Mouse (Mus musculus) ES-E14 (cell line): Measurements from ENCODE around the gene Phlda1. TPM values are rescaled to one million over a fixed set of nuclear protein-coding genes. Genes with fewer than 3 reads are reported as not detected.

Experiments used
- DNase-seq: peaks from one replicate; pipeline ENCODE4 v3.0.0-alpha.2; 2013; ENCODE audit warnings: low read depth, low spot score
- H3K27ac ChIP-seq: 2 replicates; pipeline ENCODE4 v1.5.1; 2012; ENCODE audit warnings: low read depth, mild to moderate bottlenecking, low read length, moderate library complexity, mixed read lengths; ENCODE audit not compliant: poor library complexity, insufficient read depth, severe bottlenecking
- H3K36me3 ChIP-seq: 2 replicates; pipeline ENCODE4 v1.6.1; 2012; ENCODE audit warnings: mild to moderate bottlenecking, low read length, moderate library complexity, mixed read lengths; ENCODE audit not compliant: control insufficient read depth, poor library complexity, insufficient read depth, severe bottlenecking
- H3K4me1 ChIP-seq, 2 experiments: fragments of 150-350 bp in 1 of 2; sonication (generic) in 1 of 2; 2 replicates each; pipeline ENCODE4 v1.6.1; 2012; ENCODE audit warnings: low read length in 2 of 2, mild to moderate bottlenecking in 1 of 2, mixed read lengths in 1 of 2; ENCODE audit not compliant: control insufficient read depth in 2 of 2, insufficient read depth in 2 of 2, poor library complexity in 1 of 2
- H3K4me3 ChIP-seq, 2 experiments: fragments of 150-350 bp in 1 of 2; sonication (generic) in 1 of 2; 2 replicates each; pipeline ENCODE4 v1.5.1; 2012; ENCODE audit warnings: low read length in 2 of 2, low read depth in 1 of 2, mild to moderate bottlenecking in 1 of 2, mixed read lengths in 1 of 2; ENCODE audit not compliant: insufficient read depth in 1 of 2, poor library complexity in 1 of 2, severe bottlenecking in 1 of 2
- H3K9ac ChIP-seq: 2 replicates; pipeline ENCODE4 v1.6.1; 2012; ENCODE audit warnings: low read depth, mild to moderate bottlenecking, low read length, mixed read lengths; ENCODE audit not compliant: poor library complexity, insufficient read depth, severe bottlenecking
- H3K9me3 ChIP-seq: fragments of 150-350 bp; sonication (generic); 2 replicates; pipeline ENCODE4 v1.6.1; 2012; ENCODE audit warnings: low read depth, mild to moderate bottlenecking, low read length; ENCODE audit not compliant: control insufficient read depth, insufficient read depth
- CHD2 ChIP-seq: IDR thresholded peaks from 2 replicates; pipeline ENCODE4 v1.6.1; 2014; ENCODE audit warnings: mild to moderate bottlenecking, low read depth, low read length, inconsistent platforms
- HCFC1 ChIP-seq: IDR thresholded peaks from 2 replicates; pipeline ENCODE4 v1.6.1; 2012; ENCODE audit warnings: low read length, inconsistent platforms, borderline replicate concordance; ENCODE audit not compliant: insufficient read depth
- MAFK ChIP-seq: IDR thresholded peaks from 2 replicates; pipeline ENCODE4 v1.6.1; 2014; ENCODE audit warnings: mild to moderate bottlenecking, low read depth, low read length, inconsistent platforms; ENCODE audit not compliant: insufficient read depth
- ZC3H11A ChIP-seq: IDR thresholded peaks from 2 replicates; pipeline ENCODE4 v1.6.1; 2012; ENCODE audit warnings: low read depth, mild to moderate bottlenecking, inconsistent platforms, low read length, borderline replicate concordance
- ZNF384 ChIP-seq: IDR thresholded peaks from 2 replicates; pipeline ENCODE4 v1.6.1; 2012; ENCODE audit warnings: low read depth, low read length, inconsistent platforms
- in situ Hi-C, 2 experiments: fragments of 600-800 bp; cut with MboI; formaldehyde crosslinking; loops; one replicate each; pipeline ENCODE4 v1.15.1; 2025; ENCODE audit warnings: low sequenced_read_pairs in 2 of 2, inconsistent platforms in 1 of 2; ENCODE audit not compliant: unreplicated experiment in 2 of 2
- total RNA-seq: library from RNA; depleted of rRNA; stranded (reverse); fragments of 300-350 nt; gene quantifications from 2 replicates; pipeline ENCODE4 v1.2.3, GENCODE M21; 2012

Gene Phlda1
- total RNA-seq, 1 experiment = 9.8 TPM

GRCm38 (mm10) chr10:111460381-111460780 is 45.7 kb upstream of the Phlda1 start:
- Histone ChIP-seq H3K9me3 (no peaks in the 10 kb centered on the region), H3K9ac (no peak overlapping the region), H3K27ac (no peak overlapping the region), H3K4me3 (no peak overlapping the region), H3K36me3 (no peaks in the 10 kb centered on the region), H3K4me1 (no peaks in the 10 kb centered on the region)
- no peak for TF ChIP-seq HCFC1
- TF ChIP-seq CHD2 = no peak
- TF ChIP-seq ZNF384 = no peak
- no peak for TF ChIP-seq ZC3H11A
- no peak for TF ChIP-seq MAFK
- in situ Hi-C loops = no loop called here
- no peak for DNase-seq

- no peak overlapping the region for H3K4me3 ChIP-seq
- H3K9ac ChIP-seq = no peak overlapping the region
- no peaks in the 10 kb centered on the region for H3K9me3 ChIP-seq
- H3K4me1 ChIP-seq = no peaks in the 10 kb centered on the region
- H3K36me3 ChIP-seq = no peaks in the 10 kb centered on the region
- DNase-seq = no peak
- in situ Hi-C loops = no loop called here
- H3K27ac ChIP-seq = no peak overlapping the region
- TF ChIP-seq HCFC1 (no peak), ZNF384 (no peak)
Observed at GRCm38 (mm10) chr10:111464833-111465232, 41.3 kb upstream of the Phlda1 start.

GRCm38 (mm10) chr10:111465409-111465808 is 40.7 kb upstream of the Phlda1 start:
- no peak overlapping the region for H3K27ac ChIP-seq
- H3K9me3 ChIP-seq = no peaks in the 10 kb centered on the region
- DNase-seq = no peak
- no peaks in the 10 kb centered on the region for H3K4me1 ChIP-seq
- H3K9ac ChIP-seq = no peak overlapping the region
- in situ Hi-C loops = no loop called here
- no peak overlapping the region for H3K4me3 ChIP-seq
- TF ChIP-seq ZC3H11A (no peak), MAFK (no peak)
- H3K36me3 ChIP-seq = no peaks in the 10 kb centered on the region

- in situ Hi-C loops = no loop called here
- Histone ChIP-seq H3K4me3 (no peak overlapping the region), H3K4me1 (0 out of 4 replicates have a peak, but pooled peaks cover 0 to 2% of the 10 kb centered on the region in 2 experiments), H3K9ac (no peak overlapping the region), H3K27ac (no peak overlapping the region), H3K36me3 (0 out of 2 replicates have a peak, but pooled peaks cover 5% of the 10 kb centered on the region), H3K9me3 (no peaks in the 10 kb centered on the region)
- DNase-seq = no peak
- TF ChIP-seq CHD2 (no peak), MAFK (no peak), ZNF384 (no peak), HCFC1 (no peak), ZC3H11A (no peak)
Observed at GRCm38 (mm10) chr10:111471166-111471565, 34.9 kb upstream of the Phlda1 start.
